Mouse (Mus musculus): ENCODE results near the gene Tmcc2. TPM values are rescaled to one million over a fixed set of nuclear protein-coding genes. Genes with fewer than 3 reads are reported as not detected.
"Not testable (repeated sequence)": the region's sequence is repeated elsewhere in the genome, so short reads cannot be mapped to it uniquely, and the experiment has no call there.

Tmcc2 gene
- total RNA-seq, 2 experiments from 2014 or later, result 2,859 to 5,593 TPM

- ATAC-seq (replicated peaks; ENCODE audit: low FRiP score, poor library complexity, severe bottlenecking), result no peak
These were observed 18.7 kb downstream of the Tmcc2 start for GRCm38 (mm10) chr1:132372354-132372753.

DNA sequence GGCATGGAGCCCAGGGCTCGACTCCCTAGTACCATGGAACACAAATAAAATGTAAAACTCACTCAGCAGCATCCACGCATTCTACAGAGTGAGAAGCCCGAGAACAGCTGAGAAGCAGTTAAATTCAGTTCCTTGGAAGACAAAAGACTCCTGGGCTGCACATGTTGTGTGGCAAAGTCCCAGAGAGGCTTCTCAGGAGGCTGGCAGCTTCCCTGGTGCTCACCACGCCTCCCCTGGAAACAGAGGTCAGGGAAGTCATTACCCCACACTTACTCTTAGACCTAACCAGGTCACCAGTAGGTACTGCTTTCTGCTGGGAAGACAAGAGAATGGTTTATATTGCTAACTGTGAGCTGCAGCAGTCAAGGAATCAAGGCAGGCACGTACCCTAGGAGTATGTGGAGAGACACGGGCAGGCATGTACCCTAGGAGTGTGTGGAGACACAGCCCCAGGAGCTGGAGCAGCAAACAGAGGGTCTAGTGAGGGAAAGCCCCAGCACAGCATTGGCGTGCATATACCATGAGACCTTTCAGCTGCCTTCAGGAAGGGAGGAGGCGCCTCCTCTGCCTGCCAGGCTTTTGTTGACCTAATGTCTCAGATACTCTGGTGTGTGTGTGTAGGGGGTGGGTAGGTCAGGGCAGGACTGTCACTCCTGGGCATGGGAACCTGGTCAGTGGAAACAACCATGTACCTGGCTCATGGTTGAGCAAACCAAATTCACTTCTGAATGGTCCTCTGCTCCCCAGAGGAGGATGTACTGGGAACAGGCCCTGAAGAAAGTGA is 19.6 kb downstream of the Tmcc2 start:
- no peak for ATAC-seq (replicated peaks; ENCODE audit: low FRiP score, poor library complexity, severe bottlenecking)

DNA sequence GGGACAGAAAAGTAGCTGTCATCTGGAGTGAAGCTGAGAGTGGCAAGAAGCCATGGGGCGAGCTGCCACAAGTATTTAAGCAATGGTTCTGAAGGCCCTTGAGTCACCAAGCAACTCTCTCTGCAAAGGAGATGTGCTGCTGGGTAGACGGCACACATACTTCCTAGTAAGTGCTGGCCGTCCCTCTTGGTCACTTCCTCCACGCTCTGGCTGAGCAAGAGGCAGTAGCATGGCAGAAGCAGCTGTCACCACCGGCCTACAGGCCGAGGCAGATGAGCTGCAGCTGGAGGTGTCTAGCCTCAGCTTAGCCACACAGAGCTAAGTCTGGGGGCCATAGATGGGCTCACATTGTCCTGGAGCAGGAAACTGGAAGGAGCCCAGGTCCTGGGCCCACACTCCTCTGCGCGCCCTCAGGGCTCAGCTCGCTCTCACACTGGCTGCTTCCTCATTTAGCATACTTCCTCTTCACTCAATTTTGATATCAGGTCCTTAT is 20.4 kb downstream of the Tmcc2 start:
- no peak for ATAC-seq (replicated peaks; ENCODE audit: low FRiP score, poor library complexity, severe bottlenecking)

GRCm38 (mm10) chr1:132367692-132368506 is 23.2 kb downstream of the Tmcc2 start:
- ATAC-seq (replicated peaks; ENCODE audit: low FRiP score, poor library complexity, severe bottlenecking), result peak; percentile 64

- no peak for ATAC-seq (replicated peaks; ENCODE audit: low FRiP score, poor library complexity, severe bottlenecking)
These were observed 24.1 kb downstream of the Tmcc2 start for GRCm38 (mm10) chr1:132366937-132367336.

DNA sequence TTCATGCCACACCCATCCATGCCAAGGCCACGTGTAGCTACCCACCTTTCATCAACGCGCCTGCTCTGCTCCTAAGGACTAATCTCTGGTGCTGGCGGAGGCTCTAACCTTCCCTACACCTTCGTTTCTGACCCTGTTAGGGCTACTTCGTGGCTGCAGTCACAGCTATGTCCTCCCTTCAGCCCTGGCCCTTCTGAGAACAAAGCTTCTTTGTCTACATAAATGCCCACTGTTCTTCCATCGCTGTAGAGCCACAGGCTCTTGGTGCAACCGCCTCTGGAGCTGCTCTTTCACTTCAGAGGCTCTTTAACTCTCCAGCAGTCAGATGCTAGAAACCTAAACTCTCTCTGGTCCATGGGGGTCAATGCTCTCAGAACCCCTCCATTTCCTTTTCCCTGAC is 24.8 kb downstream of the Tmcc2 start:
- no peak for ATAC-seq (replicated peaks; ENCODE audit: low FRiP score, poor library complexity, severe bottlenecking)

DNA sequence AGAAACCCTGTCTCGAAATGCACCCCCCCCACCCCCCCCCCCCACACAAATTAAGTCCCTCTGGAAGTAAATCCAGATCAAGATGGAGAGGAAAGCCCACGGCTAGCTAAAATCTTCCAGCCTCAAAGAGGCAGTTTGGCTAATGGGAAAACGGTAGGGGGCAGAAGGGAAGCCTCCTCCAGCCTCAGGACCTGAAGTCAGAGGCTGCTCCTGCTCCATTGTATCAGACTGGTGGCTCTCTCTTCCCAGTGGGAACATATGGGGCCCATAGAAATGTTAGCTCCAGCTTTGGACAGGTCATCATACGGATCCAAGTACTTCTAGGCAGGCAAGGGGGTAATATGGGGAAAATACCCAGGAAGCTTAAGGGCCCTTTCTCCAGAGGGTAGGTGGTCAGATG is 25.4 kb downstream of the Tmcc2 start:
- no peak for ATAC-seq (replicated peaks; ENCODE audit: low FRiP score, poor library complexity, severe bottlenecking)

- ATAC-seq (replicated peaks; ENCODE audit: low FRiP score, poor library complexity, severe bottlenecking), result no peak
These were observed 26.1 kb downstream of the Tmcc2 start for GRCm38 (mm10) chr1:132364896-132365557.

DNA sequence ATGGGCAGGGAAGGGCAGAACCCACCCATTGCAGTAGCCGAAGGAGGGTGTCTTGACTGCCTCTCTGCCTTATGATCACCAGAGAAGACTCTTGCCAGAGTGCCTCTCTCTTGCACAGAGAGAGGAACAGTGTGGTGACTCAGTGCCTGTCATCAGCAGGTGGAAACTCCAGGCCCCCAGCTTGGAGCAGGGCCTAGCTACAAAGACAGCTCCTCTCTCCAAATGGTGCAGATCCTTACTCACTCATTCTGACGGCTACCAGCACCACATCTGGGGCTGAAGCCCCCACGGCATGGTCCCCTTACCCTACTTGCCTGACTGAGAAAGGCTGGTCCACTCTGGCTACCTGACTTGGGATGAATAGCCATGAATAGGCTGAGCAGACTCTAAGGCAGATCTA is 26.7 kb downstream of the Tmcc2 start:
- peak; percentile 0; the same call in 1 of the 2 replicates for ATAC-seq (replicated peaks; ENCODE audit: low FRiP score, poor library complexity, severe bottlenecking)

DNA sequence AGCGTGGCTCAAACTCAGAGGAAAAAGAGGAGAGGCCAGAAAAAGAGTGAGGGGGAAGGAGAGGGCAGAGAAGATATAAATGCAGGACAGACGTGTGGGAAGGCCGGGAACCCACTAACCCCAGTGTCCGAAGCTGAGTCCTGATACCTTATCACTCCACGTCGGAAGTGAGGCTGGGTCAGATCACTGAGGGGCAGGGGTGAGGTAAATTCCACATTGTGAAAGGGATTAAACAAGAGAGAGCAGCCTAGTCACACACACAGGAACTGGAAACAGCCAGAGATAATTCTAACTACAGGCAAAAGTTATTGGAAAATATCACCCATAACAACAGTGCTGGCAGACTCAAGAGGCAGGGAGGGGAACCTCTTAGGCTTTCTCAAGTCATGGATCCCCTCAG is 29.1 kb downstream of the Tmcc2 start:
- no peak for ATAC-seq (replicated peaks; ENCODE audit: low FRiP score, poor library complexity, severe bottlenecking)

DNA sequence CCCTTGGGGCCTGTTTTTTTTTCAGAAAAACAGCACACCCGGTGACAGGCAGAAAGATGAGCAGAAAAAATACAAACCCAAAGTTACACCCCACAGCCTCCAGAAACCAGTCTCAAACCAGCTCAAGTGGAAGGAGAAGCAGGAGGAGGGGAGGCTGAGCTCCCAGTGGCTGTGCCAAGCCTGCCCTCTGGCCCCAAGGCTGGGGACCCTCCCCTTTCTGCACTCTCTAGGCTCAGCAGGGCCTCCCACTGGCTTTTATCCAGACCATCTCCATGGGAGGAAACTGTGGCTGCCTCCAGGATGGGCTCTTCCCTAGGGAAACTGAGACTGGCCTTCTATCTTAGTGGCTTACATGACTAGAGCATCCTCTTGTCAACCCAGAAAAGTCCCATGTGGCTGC is 34.2 kb downstream of the Tmcc2 start:
- peak; percentile 3 for ATAC-seq (replicated peaks; ENCODE audit: low FRiP score, poor library complexity, severe bottlenecking)

- ATAC-seq (replicated peaks; ENCODE audit: low FRiP score, poor library complexity, severe bottlenecking), result peak; percentile 21
These were observed 35.2 kb downstream of the Tmcc2 start for GRCm38 (mm10) chr1:132355841-132356242.

DNA sequence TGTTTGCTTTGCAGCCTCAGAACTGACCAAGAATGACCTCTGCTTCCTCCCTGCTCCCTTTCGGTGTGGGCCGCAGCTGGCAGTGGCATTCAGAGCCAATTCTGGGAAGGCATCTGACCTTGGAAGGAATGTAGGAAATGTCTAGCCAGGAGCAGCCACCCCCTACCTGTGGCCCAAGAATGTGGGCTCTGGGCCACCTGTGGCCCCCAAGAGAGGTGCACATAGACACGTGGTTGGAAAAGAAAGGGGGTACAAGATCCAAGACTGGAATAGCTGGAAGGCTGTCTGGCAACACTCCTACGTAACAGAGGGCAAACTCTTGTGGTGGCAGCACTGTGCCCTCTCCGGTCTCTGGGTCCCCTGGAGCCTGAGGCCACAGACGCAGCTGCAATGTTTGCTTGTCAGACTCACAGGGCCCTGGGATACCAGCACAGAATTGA is 35.9 kb downstream of the Tmcc2 start:
- ATAC-seq (replicated peaks; ENCODE audit: low FRiP score, poor library complexity, severe bottlenecking), result 0 out of 2 replicates have a peak, but pooled peaks have one; percentile 1

DNA sequence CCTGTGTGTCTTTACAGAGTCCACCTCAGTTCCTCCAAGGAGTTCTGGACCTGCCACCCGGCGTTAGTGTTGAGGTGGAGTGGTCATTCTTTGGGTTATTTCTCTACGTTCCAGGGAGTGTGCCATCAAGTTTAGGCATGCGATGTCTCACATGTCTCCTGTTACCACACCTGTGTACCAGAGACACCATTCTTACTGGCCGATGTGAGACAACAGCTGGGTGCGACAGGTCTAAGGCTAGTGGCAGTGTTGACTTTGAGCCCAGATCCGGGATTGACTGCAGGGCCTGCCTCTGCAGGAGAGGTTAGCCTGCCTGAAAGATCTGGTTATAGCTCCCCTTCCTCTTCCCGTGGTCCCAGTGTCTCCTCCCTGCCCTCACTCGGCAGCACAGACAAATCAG is 36.8 kb downstream of the Tmcc2 start:
- no peak for ATAC-seq (replicated peaks; ENCODE audit: low FRiP score, poor library complexity, severe bottlenecking)

DNA sequence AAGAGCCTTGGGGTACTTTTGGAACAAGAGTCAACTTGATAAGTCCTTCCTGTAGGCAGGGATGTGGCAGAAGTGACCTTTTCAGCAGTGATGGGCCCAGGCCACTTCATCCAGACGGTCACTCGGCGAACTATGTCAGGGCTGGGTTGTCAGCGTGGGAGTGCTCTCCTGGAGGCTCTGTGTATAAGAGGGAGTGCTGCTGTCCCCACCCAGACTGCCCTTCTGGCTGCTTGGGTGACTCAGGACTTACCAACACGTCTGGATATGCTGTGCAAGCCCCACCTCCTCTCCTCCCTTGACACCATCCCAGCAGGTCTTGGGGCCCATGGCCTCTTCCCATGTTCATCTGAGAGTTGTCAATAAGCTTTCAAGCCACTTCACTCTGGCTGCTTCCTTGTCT is 37.7 kb downstream of the Tmcc2 start:
- no peak for ATAC-seq (replicated peaks; ENCODE audit: low FRiP score, poor library complexity, severe bottlenecking)

- no peak for ATAC-seq (replicated peaks; ENCODE audit: low FRiP score, poor library complexity, severe bottlenecking)
These were observed 40.0 kb downstream of the Tmcc2 start for GRCm38 (mm10) chr1:132351058-132351457.

GRCm38 (mm10) chr1:132349601-132350000 is 41.5 kb downstream of the Tmcc2 start:
- not testable (repeated sequence) for ATAC-seq (replicated peaks; ENCODE audit: low FRiP score, poor library complexity, severe bottlenecking)

GRCm38 (mm10) chr1:132349049-132349448 is 42.0 kb downstream of the Tmcc2 start:
- not testable (repeated sequence) for ATAC-seq (replicated peaks; ENCODE audit: low FRiP score, poor library complexity, severe bottlenecking)

DNA sequence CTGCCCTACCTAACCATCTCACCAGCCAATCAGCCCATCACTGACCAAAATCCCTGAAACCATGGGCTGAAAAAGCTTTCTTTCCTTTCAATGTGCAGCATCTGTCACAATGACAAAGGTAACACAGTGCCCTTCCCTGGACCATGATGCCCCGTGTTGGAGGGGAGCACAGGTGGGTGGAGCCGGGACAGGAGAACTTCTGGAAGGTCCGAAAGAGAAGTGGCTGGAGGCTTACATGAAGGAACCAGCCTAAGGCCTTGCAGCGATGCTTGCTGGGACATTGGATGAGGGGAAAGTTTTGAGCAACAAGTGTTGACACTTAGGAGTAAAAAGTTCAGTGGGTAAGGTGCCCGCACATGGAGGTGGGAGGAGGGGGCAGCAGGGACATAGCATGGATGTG is 42.7 kb downstream of the Tmcc2 start:
- ATAC-seq (replicated peaks; ENCODE audit: low FRiP score, poor library complexity, severe bottlenecking), result no peak

DNA sequence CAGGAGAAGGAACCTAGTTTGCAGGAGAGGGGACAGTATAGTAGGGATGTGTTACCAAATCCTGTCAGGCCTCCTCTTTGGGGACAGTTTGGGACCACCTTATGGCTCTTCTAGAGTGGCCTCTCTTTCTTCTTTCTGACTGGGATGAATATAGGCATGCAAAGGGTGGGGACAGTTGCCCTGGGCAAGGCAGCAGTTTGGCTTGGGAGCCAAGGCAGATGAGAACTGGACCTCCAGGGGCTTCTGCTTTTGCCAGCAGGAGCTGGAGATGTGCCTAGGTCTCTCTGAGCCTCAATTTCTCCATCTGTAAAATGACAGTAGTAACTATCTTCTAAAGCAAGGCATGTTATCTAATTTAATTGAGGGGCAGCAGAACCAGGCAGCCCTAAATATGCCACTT is 44.1 kb downstream of the Tmcc2 start:
- no peak for ATAC-seq (replicated peaks; ENCODE audit: low FRiP score, poor library complexity, severe bottlenecking)

All from erythroblast, adult 5-6 weeks (primary cell).